Mouse (Mus musculus) myocyte (in vitro differentiated cells): ENCODE measurements around the gene Rab27a.

ENCODE experiments used
- CEBPB ChIP-seq: IDR thresholded peaks from 2 replicates; pipeline ENCODE4 v1.6.1; 2011; ENCODE audit warnings: mild to moderate bottlenecking, moderate library complexity; ENCODE audit not compliant: poor library complexity, insufficient read depth, severe bottlenecking
- E2F4 ChIP-seq: IDR thresholded peaks from one replicate; pipeline ENCODE4 v1.6.1; 2011; ENCODE audit warnings: mild to moderate bottlenecking, control low read depth, moderate library complexity; ENCODE audit not compliant: insufficient read depth
- MAX ChIP-seq: IDR thresholded peaks from one replicate; pipeline ENCODE4 v1.6.1; 2011; ENCODE audit warnings: low read depth, mild to moderate bottlenecking, control low read depth
- MYOD1 ChIP-seq, 3 experiments: IDR thresholded peaks; one replicate each; pipeline ENCODE4 v1.6.1; 2011; ENCODE audit warnings: control low read depth in 2 of 3, low read depth in 2 of 3, mild to moderate bottlenecking in 2 of 3, moderate library complexity in 1 of 3; ENCODE audit not compliant: insufficient read length in 2 of 3, control insufficient read depth in 1 of 3
- MYOG ChIP-seq, 3 experiments: IDR thresholded peaks; one replicate each; pipeline ENCODE4 v1.6.1; 2011; ENCODE audit warnings: control low read depth in 2 of 3, low read depth in 2 of 3, mild to moderate bottlenecking in 2 of 3; ENCODE audit not compliant: insufficient read length in 2 of 3, control insufficient read depth in 1 of 3, insufficient read depth in 1 of 3
- POLR2A ChIP-seq: IDR thresholded peaks from one replicate; pipeline ENCODE4 v1.6.1; 2011; ENCODE audit warnings: low read depth, mild to moderate bottlenecking, control low read depth, moderate library complexity; ENCODE audit not compliant: insufficient read length
- POLR2AphosphoS2 ChIP-seq: IDR thresholded peaks from one replicate; pipeline ENCODE4 v1.6.1; 2011; ENCODE audit warnings: low read depth, control low read depth; ENCODE audit not compliant: insufficient read length
- TCF12 ChIP-seq: IDR thresholded peaks from one replicate; pipeline ENCODE4 v1.6.1; 2011; ENCODE audit warnings: mild to moderate bottlenecking, control low read depth; ENCODE audit not compliant: poor library complexity, insufficient read depth, severe bottlenecking
- USF1 ChIP-seq: IDR thresholded peaks from one replicate; pipeline ENCODE4 v1.6.1; 2011; ENCODE audit warnings: low read depth, mild to moderate bottlenecking, control low read depth, moderate library complexity

- TF ChIP-seq MYOG (IDR thresholded peaks at IDR 0.05; ENCODE audit: control insufficient read depth in 1 of 3, insufficient read depth in 1 of 3, insufficient read length in 2 of 3, low read depth in 2 of 3) (no peak), E2F4 (no peak), POLR2AphosphoS2 (no peak), POLR2A (no peak), MAX (no peak), USF1 (no peak), TCF12 (no peak), CEBPB (no peak), MYOD1 (IDR thresholded peaks at IDR 0.05; ENCODE audit: control insufficient read depth in 1 of 3, insufficient read length in 2 of 3, low read depth in 2 of 3) (no peak)
Observed at GRCm38 (mm10) chr9:73012629-73013028, 32.0 kb upstream of the Rab27a start.
